Mouse (Mus musculus): ENCODE measurements around the gene Abcc10. TPM values are rescaled to one million over a fixed set of nuclear protein-coding genes. Genes with fewer than 3 reads are reported as not detected.

The Abcc10 gene
- polyA plus RNA-seq (2014; fragmentation: Nextera tagmentation; extraction: Ambion mirVana), result 4.1 and 5.6 TPM in 2 replicates

- H3K9me3 ChIP-seq (ENCODE audit: control insufficient read depth, low read length), result no peaks in the 10 kb centered on the region
- peak; percentile 95 for ATAC-seq (ENCODE audit: insufficient number of reproducible peaks, insufficient read depth, low FRiP score, low read depth)
- H3K9ac ChIP-seq (ENCODE audit: low read length), result peak within 1 kb of the TSS; percentile 91
- H3K27me3 ChIP-seq (ENCODE audit: control insufficient read depth, insufficient read depth, low read length), result no peaks in the 10 kb centered on the region
- H3K4me2 ChIP-seq (ENCODE audit: low read length), result peak within 1 kb of the TSS; percentile 90
- peaks cover 0 to 5% of the 10 kb centered on the region in 2 experiments; a peak in 1 of 4 replicates for H3K4me1 ChIP-seq (ENCODE audit: control insufficient read depth in 2 of 2, insufficient read depth in 2 of 2, low read length in 2 of 2)
- peak within 1 kb of the TSS; percentile 80 to 82 for H3K4me3 ChIP-seq (ENCODE audit: control insufficient read depth in 1 of 2, insufficient read depth in 1 of 2, low read depth in 1 of 2, low read length in 2 of 2)
- H3K36me3 ChIP-seq (ENCODE audit: control insufficient read depth, insufficient read depth, low read length), result peaks cover 8% of the 10 kb centered on the region; the same call in 1 of the 2 replicates
- under 1% methylated on average over 40 of the region's 40 CpGs for WGBS
- H3K27ac ChIP-seq (replicated peaks in 1 of 2; ENCODE audit: control insufficient read depth in 1 of 2, insufficient read depth in 1 of 2, low read depth in 2 of 2, low read length in 2 of 2), result peak within 1 kb of the TSS; percentile 87 to 91
Observed at GRCm38 (mm10) chr17:46327906-46328534, at the start of gene Abcc10. Gene Abcc10, minus strand, starts transcription at chr17:46328352.

GRCm38 (mm10) chr17:46371783-46372182, 43.6 kb upstream of the Abcc10 start:
- H3K4me3 ChIP-seq (ENCODE audit: control insufficient read depth in 1 of 2, insufficient read depth in 1 of 2, low read depth in 1 of 2, low read length in 2 of 2), result no peak overlapping the region
- no peak for ATAC-seq (ENCODE audit: insufficient number of reproducible peaks, insufficient read depth, low FRiP score, low read depth)
- no peak overlapping the region for H3K4me2 ChIP-seq (ENCODE audit: low read length)
- H3K27me3 ChIP-seq (ENCODE audit: control insufficient read depth, insufficient read depth, low read length), result no peaks in the 10 kb centered on the region
- no peak overlapping the region for H3K27ac ChIP-seq (replicated peaks in 1 of 2; ENCODE audit: control insufficient read depth in 1 of 2, insufficient read depth in 1 of 2, low read depth in 2 of 2, low read length in 2 of 2)
- no peaks in the 10 kb centered on the region for H3K4me1 ChIP-seq (ENCODE audit: control insufficient read depth in 2 of 2, insufficient read depth in 2 of 2, low read length in 2 of 2)
- WGBS, result 68% methylated on average over 3 of the region's 3 CpGs
- no peaks in the 10 kb centered on the region for H3K9me3 ChIP-seq (ENCODE audit: control insufficient read depth, low read length)
- H3K36me3 ChIP-seq (ENCODE audit: control insufficient read depth, insufficient read depth, low read length), result no peaks in the 10 kb centered on the region
- no peak overlapping the region for H3K9ac ChIP-seq (ENCODE audit: low read length)

- Histone ChIP-seq H3K4me1 (ENCODE audit: control insufficient read depth in 2 of 2, insufficient read depth in 2 of 2, low read length in 2 of 2) (no peaks in the 10 kb centered on the region), H3K4me3 (ENCODE audit: control insufficient read depth in 1 of 2, insufficient read depth in 1 of 2, low read depth in 1 of 2, low read length in 2 of 2) (no peak overlapping the region), H3K36me3 (ENCODE audit: control insufficient read depth, insufficient read depth, low read length) (no peaks in the 10 kb centered on the region), H3K27ac (replicated peaks in 1 of 2; ENCODE audit: control insufficient read depth in 1 of 2, insufficient read depth in 1 of 2, low read depth in 2 of 2, low read length in 2 of 2) (no peak overlapping the region), H3K27me3 (ENCODE audit: control insufficient read depth, insufficient read depth, low read length) (no peaks in the 10 kb centered on the region), H3K4me2 (ENCODE audit: low read length) (no peak overlapping the region), H3K9me3 (ENCODE audit: control insufficient read depth, low read length) (0 out of 2 replicates have a peak, but pooled peaks cover 11% of the 10 kb centered on the region), H3K9ac (ENCODE audit: low read length) (no peak overlapping the region)
- WGBS, result 74% methylated on average over 8 of the region's 8 CpGs
- no peak for ATAC-seq (ENCODE audit: insufficient number of reproducible peaks, insufficient read depth, low FRiP score, low read depth)
Observed at GRCm38 (mm10) chr17:46351026-46351700, 23.0 kb upstream of the Abcc10 start.

- Histone ChIP-seq H3K27me3 (ENCODE audit: control insufficient read depth, insufficient read depth, low read length) (no peaks in the 10 kb centered on the region), H3K27ac (replicated peaks in 1 of 2; ENCODE audit: control insufficient read depth in 1 of 2, insufficient read depth in 1 of 2, low read depth in 2 of 2, low read length in 2 of 2) (no peak overlapping the region), H3K9ac (ENCODE audit: low read length) (no peak overlapping the region), H3K9me3 (ENCODE audit: control insufficient read depth, low read length) (peaks cover 17% of the 10 kb centered on the region), H3K4me1 (ENCODE audit: control insufficient read depth in 2 of 2, insufficient read depth in 2 of 2, low read length in 2 of 2) (peaks cover 0 to 2% of the 10 kb centered on the region in 2 experiments; a peak in 1 of 4 replicates), H3K36me3 (ENCODE audit: control insufficient read depth, insufficient read depth, low read length) (no peaks in the 10 kb centered on the region), H3K4me2 (ENCODE audit: low read length) (no peak overlapping the region), H3K4me3 (ENCODE audit: control insufficient read depth in 1 of 2, insufficient read depth in 1 of 2, low read depth in 1 of 2, low read length in 2 of 2) (no peak overlapping the region)
- no peak for ATAC-seq (ENCODE audit: insufficient number of reproducible peaks, insufficient read depth, low FRiP score, low read depth)
- WGBS, result 36% methylated on average over 7 of the region's 7 CpGs
Observed at GRCm38 (mm10) chr17:46341208-46341607, 13.1 kb upstream of the Abcc10 start.

GRCm38 (mm10) chr17:46336475-46336874, 8.3 kb upstream of the Abcc10 start:
- H3K27ac ChIP-seq (replicated peaks in 1 of 2; ENCODE audit: control insufficient read depth in 1 of 2, insufficient read depth in 1 of 2, low read depth in 2 of 2, low read length in 2 of 2), result no peak overlapping the region
- H3K36me3 ChIP-seq (ENCODE audit: control insufficient read depth, insufficient read depth, low read length), result no peaks in the 10 kb centered on the region
- H3K9ac ChIP-seq (ENCODE audit: low read length), result no peak overlapping the region
- WGBS, result 25% methylated on average over 5 of the region's 5 CpGs
- no peaks in the 10 kb centered on the region for H3K9me3 ChIP-seq (ENCODE audit: control insufficient read depth, low read length)
- H3K27me3 ChIP-seq (ENCODE audit: control insufficient read depth, insufficient read depth, low read length), result no peaks in the 10 kb centered on the region
- no peak for ATAC-seq (ENCODE audit: insufficient number of reproducible peaks, insufficient read depth, low FRiP score, low read depth)
- no peak overlapping the region for H3K4me2 ChIP-seq (ENCODE audit: low read length)
- H3K4me3 ChIP-seq (ENCODE audit: control insufficient read depth in 1 of 2, insufficient read depth in 1 of 2, low read depth in 1 of 2, low read length in 2 of 2), result no peak overlapping the region
- peaks cover 0 to 2% of the 10 kb centered on the region in 2 experiments; a peak in 1 of 4 replicates for H3K4me1 ChIP-seq (ENCODE audit: control insufficient read depth in 2 of 2, insufficient read depth in 2 of 2, low read length in 2 of 2)

GRCm38 (mm10) chr17:46328723-46329122, 571 bp upstream of the Abcc10 start:
- ATAC-seq (ENCODE audit: insufficient number of reproducible peaks, insufficient read depth, low FRiP score, low read depth), result no peak
- 71% methylated on average over 6 of the region's 6 CpGs for WGBS
- peaks cover 0 to 5% of the 10 kb centered on the region in 2 experiments; a peak in 1 of 4 replicates for H3K4me1 ChIP-seq (ENCODE audit: control insufficient read depth in 2 of 2, insufficient read depth in 2 of 2, low read length in 2 of 2)
- no peaks in the 10 kb centered on the region for H3K27me3 ChIP-seq (ENCODE audit: control insufficient read depth, insufficient read depth, low read length)
- peak overlapping the region; percentile 90 for H3K4me2 ChIP-seq (ENCODE audit: low read length)
- H3K9me3 ChIP-seq (ENCODE audit: control insufficient read depth, low read length), result no peaks in the 10 kb centered on the region
- H3K4me3 ChIP-seq (ENCODE audit: control insufficient read depth in 1 of 2, insufficient read depth in 1 of 2, low read depth in 1 of 2, low read length in 2 of 2), result peak overlapping the region in 1 of 2 experiments; percentile 80; a peak in 2 of 4 replicates
- peak overlapping the region in 1 of 2 experiments; percentile 91; a peak in 2 of 4 replicates for H3K27ac ChIP-seq (replicated peaks in 1 of 2; ENCODE audit: control insufficient read depth in 1 of 2, insufficient read depth in 1 of 2, low read depth in 2 of 2, low read length in 2 of 2)
- peaks cover 3% of the 10 kb centered on the region; the same call in 1 of the 2 replicates for H3K36me3 ChIP-seq (ENCODE audit: control insufficient read depth, insufficient read depth, low read length)
- peak overlapping the region; percentile 91 for H3K9ac ChIP-seq (ENCODE audit: low read length)

GRCm38 (mm10) chr17:46327413-46327905, 693 bp downstream of the Abcc10 start:
- Histone ChIP-seq H3K4me3 (ENCODE audit: control insufficient read depth in 1 of 2, insufficient read depth in 1 of 2, low read depth in 1 of 2, low read length in 2 of 2) (peak overlapping the region; percentile 80 to 82), H3K4me1 (ENCODE audit: control insufficient read depth in 2 of 2, insufficient read depth in 2 of 2, low read length in 2 of 2) (peaks cover 0 to 5% of the 10 kb centered on the region in 2 experiments; a peak in 1 of 4 replicates), H3K27ac (replicated peaks in 1 of 2; ENCODE audit: control insufficient read depth in 1 of 2, insufficient read depth in 1 of 2, low read depth in 2 of 2, low read length in 2 of 2) (peak overlapping the region; percentile 87 to 91), H3K4me2 (ENCODE audit: low read length) (peak overlapping the region; percentile 90), H3K9ac (ENCODE audit: low read length) (peak overlapping the region; percentile 91), H3K9me3 (ENCODE audit: control insufficient read depth, low read length) (no peaks in the 10 kb centered on the region), H3K36me3 (ENCODE audit: control insufficient read depth, insufficient read depth, low read length) (peaks cover 8% of the 10 kb centered on the region; the same call in 1 of the 2 replicates), H3K27me3 (ENCODE audit: control insufficient read depth, insufficient read depth, low read length) (no peaks in the 10 kb centered on the region)
- WGBS, result 3% methylated on average over 17 of the region's 27 CpGs
- peak; percentile 7; the same call in 1 of the 2 replicates for ATAC-seq (ENCODE audit: insufficient number of reproducible peaks, insufficient read depth, low FRiP score, low read depth)
